Mouse (Mus musculus) kidney, postnatal 14 days (tissue): ENCODE results near the gene ccdc198.
A peak's percentile ranks its signal among the peaks of the same experiment; 100 is the strongest.

Experiments used
- DNase-seq: peaks from one replicate; pipeline ENCODE4 v3.0.0; 2022; ENCODE audit warnings: mixed read lengths

ccdc198 gene

DNA sequence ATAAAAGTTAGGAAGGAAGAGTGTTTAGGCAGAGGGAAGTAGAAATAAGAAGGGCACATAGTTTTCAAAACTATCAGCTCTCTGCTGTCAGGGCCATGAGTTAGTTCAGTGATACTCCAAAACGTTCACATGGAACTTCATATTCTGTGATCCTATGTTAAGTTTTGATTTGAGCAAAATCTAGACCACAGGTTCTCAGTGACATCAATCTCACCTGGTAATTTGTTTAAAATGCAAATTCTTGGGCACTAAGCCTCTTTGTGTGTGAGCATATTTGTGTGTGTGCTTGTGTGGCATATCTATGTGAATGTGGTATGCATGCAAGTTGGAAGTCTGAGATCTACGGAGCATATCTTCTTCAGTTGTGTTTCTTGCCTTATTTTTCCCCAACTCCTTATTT lies 59.0 kb downstream of the ccdc198 start:
- no peak for DNase-seq

DNA sequence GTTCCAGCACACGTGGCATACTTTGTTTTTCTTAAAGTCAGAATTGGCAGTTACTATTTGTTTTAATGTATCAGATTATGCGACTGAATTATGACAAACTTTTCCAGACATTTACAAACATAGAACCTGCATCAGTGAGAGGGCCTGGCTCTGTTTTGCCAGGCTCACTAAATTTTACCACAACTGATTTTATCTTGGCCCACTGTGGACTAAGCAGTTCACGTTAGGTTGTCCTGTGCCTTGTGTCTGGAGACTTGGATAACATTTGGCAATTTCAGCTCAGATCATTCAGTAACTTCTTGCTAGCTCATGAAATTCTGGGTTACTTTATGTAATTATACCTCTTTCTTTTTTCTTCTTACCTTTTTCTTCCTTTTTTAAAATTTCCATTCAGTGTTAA lies 65.5 kb downstream of the ccdc198 start:
- DNase-seq, result no peak

DNA sequence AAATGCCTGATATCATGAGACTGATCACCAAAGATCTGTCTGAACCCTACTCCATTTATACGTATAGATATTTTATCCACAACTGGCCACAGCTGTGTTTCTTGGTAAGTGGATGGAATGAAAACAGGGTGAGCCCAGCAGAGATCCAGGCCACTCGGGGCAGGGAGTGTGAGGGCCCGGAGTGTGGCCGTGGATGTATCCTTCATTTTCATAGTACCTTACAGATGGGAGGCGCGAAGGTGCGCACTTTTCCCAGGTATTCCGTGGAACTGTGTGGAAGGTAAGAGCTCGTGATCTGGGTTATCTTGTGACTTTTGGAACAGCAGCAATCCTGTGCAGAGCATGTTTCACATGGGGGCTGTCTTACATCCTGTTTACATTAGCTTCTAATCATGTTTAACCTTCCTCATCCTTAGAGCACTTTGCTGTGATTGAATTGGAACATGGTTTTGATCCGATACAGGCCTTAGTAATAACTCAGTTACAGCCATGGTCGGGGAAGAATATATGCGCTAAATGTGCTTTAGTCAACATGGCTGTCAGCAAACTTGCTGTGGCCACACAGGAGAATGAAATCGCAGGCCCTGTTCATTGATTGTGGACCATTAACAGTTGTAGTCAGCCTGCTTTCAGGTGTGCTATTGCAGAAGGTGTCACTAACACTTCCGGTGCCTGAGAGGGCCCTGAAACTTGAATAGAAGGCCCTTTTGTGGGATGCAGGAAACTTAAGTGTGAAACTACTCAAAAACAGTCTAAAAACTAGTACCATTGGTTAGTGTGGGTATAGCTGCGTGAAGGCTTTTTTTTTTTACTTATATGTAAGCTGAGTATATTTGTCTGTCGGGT lies 71.8 kb downstream of the ccdc198 start:
- no peak for DNase-seq

DNA sequence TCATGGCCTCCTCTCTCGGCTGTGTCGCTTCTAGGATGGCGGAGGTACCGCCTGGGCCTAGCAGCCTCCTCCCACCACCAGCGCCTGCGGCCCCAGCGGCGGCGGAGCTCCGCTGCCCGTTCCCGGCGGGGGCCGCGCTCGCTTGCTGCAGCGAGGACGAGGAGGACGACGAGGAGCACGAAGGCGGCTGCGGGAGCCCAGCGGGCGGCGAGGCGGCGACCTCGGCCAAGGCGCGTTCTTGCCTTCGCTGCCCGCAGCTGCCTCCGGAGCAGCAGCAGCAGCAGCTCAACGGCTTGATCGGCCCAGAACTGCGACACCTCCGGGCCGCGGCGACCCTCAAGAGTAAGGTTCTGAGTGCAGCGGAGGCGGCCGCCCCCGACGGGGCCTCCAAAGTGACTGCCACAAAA lies 72.7 kb downstream of the ccdc198 start:
- DNase-seq, result peak; percentile 69

- peak; percentile 99 for DNase-seq
Observed at GRCm38 (mm10) chr14:49171867-49172581, 73.2 kb downstream of the ccdc198 start, which contains the start of gene Naa30. Naa30 (plus strand) TSS chr14:49172226.

GRCm38 (mm10) chr14:49171286-49171685 lies 74.0 kb downstream of the ccdc198 start:
- peak; percentile 7 for DNase-seq
